Mouse (Mus musculus) embryonic facial prominence, embryonic 12.5 days (tissue): ENCODE measurements around the gene Lax1. TPM values are rescaled to one million over a fixed set of nuclear protein-coding genes. Genes with fewer than 3 reads are reported as not detected.

Source experiments
- ATAC-seq: fragments of 200-750 bp; cut with Nextera tagmentation; 2 replicates; pipeline ENCODE4 v1.8.0; 2017; ENCODE audit not compliant: insufficient number of reproducible peaks, insufficient read depth, low FRiP score, low TSS enrichment
- H3K27ac ChIP-seq: fragments of 300-500 bp; sonication (generic); 2 replicates; pipeline ENCODE4 v1.5.1; 2016; ENCODE audit warnings: mild to moderate bottlenecking
- H3K27me3 ChIP-seq: fragments of 300-500 bp; sonication (generic); 2 replicates; pipeline ENCODE4 v1.6.1; 2016; ENCODE audit warnings: mild to moderate bottlenecking, moderate library complexity
- H3K36me3 ChIP-seq: fragments of 300-500 bp; sonication (generic); 2 replicates; pipeline ENCODE4 v1.6.1; 2016; ENCODE audit warnings: mild to moderate bottlenecking
- H3K4me1 ChIP-seq: fragments of 300-500 bp; sonication (generic); 2 replicates; pipeline ENCODE4 v1.6.1; 2016
- H3K4me2 ChIP-seq: fragments of 300-500 bp; sonication (generic); replicated peaks from 2 replicates; pipeline ENCODE4 v1.6.1; 2016; ENCODE audit warnings: mild to moderate bottlenecking, moderate library complexity
- H3K4me3 ChIP-seq: fragments of 300-500 bp; sonication (generic); 2 replicates; pipeline ENCODE4 v1.5.1; 2016; ENCODE audit warnings: mild to moderate bottlenecking
- H3K9ac ChIP-seq: fragments of 300-500 bp; sonication (generic); 2 replicates; pipeline ENCODE4 v1.6.1; 2016; ENCODE audit warnings: mild to moderate bottlenecking, moderate library complexity
- H3K9me3 ChIP-seq: fragments of 300-500 bp; sonication (generic); 2 replicates; pipeline ENCODE4 v1.6.1; 2016; ENCODE audit warnings: mild to moderate bottlenecking, moderate library complexity
- WGBS: fragments of 180-500 bp; shearing (Covaris S2); methylation state at CpG from one replicate; pipeline ENCODE4 v1.1.7; 2016; 5-methylcytosine and 5-hydroxymethylcytosine counted together
- polyA plus RNA-seq: library from polyadenylated mRNA; unstranded; fragments of >200 nt; fragmentation: Nextera tagmentation; extraction: Ambion mirVana; gene quantifications from 2 replicates; pipeline ENCODE4 v1.2.1, GENCODE M21; 2016

Gene Lax1
- polyA plus RNA-seq = 0.71 and 1.3 TPM in 2 replicates

- no peaks in the 10 kb centered on the region for H3K9me3 ChIP-seq
- whole genome bisulfite sequencing = 14% methylated on average over 6 of the region's 6 CpGs
- H3K4me2 ChIP-seq = no peak within 1 kb of the TSS
- H3K4me3 ChIP-seq = no peak within 1 kb of the TSS
- peaks cover 18% of the 10 kb centered on the region for H3K4me1 ChIP-seq
- ATAC-seq = no peak
- H3K36me3 ChIP-seq = no peaks in the 10 kb centered on the region
- H3K27ac ChIP-seq = no peak within 1 kb of the TSS
- H3K27me3 ChIP-seq = no peaks in the 10 kb centered on the region
- no peak within 1 kb of the TSS for H3K9ac ChIP-seq
Observed at GRCm38 (mm10) chr1:133689897-133690296, at the start of gene Lax1. Gene Lax1, minus strand, starts transcription at chr1:133690108.

- Histone ChIP-seq H3K36me3 (peaks cover 5% of the 10 kb centered on the region), H3K4me2 (no peak overlapping the region), H3K27me3 (no peaks in the 10 kb centered on the region), H3K4me1 (peaks cover 31% of the 10 kb centered on the region), H3K4me3 (no peak overlapping the region), H3K9ac (no peak overlapping the region), H3K27ac (no peak overlapping the region), H3K9me3 (no peaks in the 10 kb centered on the region)
- 73% methylated on average over 7 of the region's 7 CpGs for WGBS
- no peak for ATAC-seq
Observed at GRCm38 (mm10) chr1:133736664-133737063, 46.8 kb upstream of the Lax1 start.

GRCm38 (mm10) chr1:133735995-133736652 lies 46.2 kb upstream of the Lax1 start:
- peak overlapping the region; percentile 42 for H3K4me3 ChIP-seq
- no peaks in the 10 kb centered on the region for H3K9me3 ChIP-seq
- ATAC-seq = peak; percentile 83
- H3K36me3 ChIP-seq = peaks cover 9% of the 10 kb centered on the region
- H3K27me3 ChIP-seq = no peaks in the 10 kb centered on the region
- H3K4me1 ChIP-seq = peaks cover 25% of the 10 kb centered on the region
- peak overlapping the region; percentile 31; the same call in 1 of the 2 replicates for H3K27ac ChIP-seq
- WGBS = 13% methylated on average over 17 of the region's 17 CpGs
- H3K4me2 ChIP-seq = peak overlapping the region; percentile 49
- H3K9ac ChIP-seq = peak overlapping the region; percentile 64

GRCm38 (mm10) chr1:133732814-133733213 lies 42.9 kb upstream of the Lax1 start:
- WGBS = 33% methylated on average over 11 of the region's 11 CpGs
- Histone ChIP-seq H3K4me3 (no peak overlapping the region), H3K36me3 (peaks cover 36% of the 10 kb centered on the region), H3K9me3 (no peaks in the 10 kb centered on the region), H3K4me2 (no peak overlapping the region), H3K9ac (no peak overlapping the region), H3K27ac (peak overlapping the region; percentile 43; the same call in 1 of the 2 replicates), H3K4me1 (peaks cover 25% of the 10 kb centered on the region), H3K27me3 (no peaks in the 10 kb centered on the region)
- ATAC-seq = no peak

- WGBS = 81% methylated on average over 7 of the region's 7 CpGs
- Histone ChIP-seq H3K27ac (no peak overlapping the region), H3K4me2 (no peak overlapping the region), H3K4me3 (no peak overlapping the region), H3K36me3 (peaks cover 51% of the 10 kb centered on the region), H3K4me1 (peaks cover 8% of the 10 kb centered on the region), H3K27me3 (no peaks in the 10 kb centered on the region), H3K9me3 (no peaks in the 10 kb centered on the region), H3K9ac (no peak overlapping the region)
- ATAC-seq = no peak
Observed at GRCm38 (mm10) chr1:133728339-133728738, 38.4 kb upstream of the Lax1 start.

GRCm38 (mm10) chr1:133720342-133720741 lies 30.4 kb upstream of the Lax1 start:
- no peak for ATAC-seq
- Histone ChIP-seq H3K9me3 (no peaks in the 10 kb centered on the region), H3K27ac (no peak overlapping the region), H3K27me3 (no peaks in the 10 kb centered on the region), H3K36me3 (peaks cover 29% of the 10 kb centered on the region; the same call in 1 of the 2 replicates), H3K9ac (no peak overlapping the region), H3K4me1 (no peaks in the 10 kb centered on the region), H3K4me2 (no peak overlapping the region), H3K4me3 (no peak overlapping the region)
- WGBS = 60% methylated on average over 7 of the region's 7 CpGs

- WGBS = 84% methylated on average over 8 of the region's 8 CpGs
- Histone ChIP-seq H3K4me3 (no peak overlapping the region), H3K9me3 (no peaks in the 10 kb centered on the region), H3K27ac (no peak overlapping the region), H3K4me2 (no peak overlapping the region), H3K4me1 (no peaks in the 10 kb centered on the region), H3K36me3 (peaks cover 38% of the 10 kb centered on the region), H3K9ac (no peak overlapping the region), H3K27me3 (no peaks in the 10 kb centered on the region)
- no peak for ATAC-seq
Observed at GRCm38 (mm10) chr1:133718786-133719185, 28.9 kb upstream of the Lax1 start.

- ATAC-seq = no peak
- H3K27ac ChIP-seq = no peak overlapping the region
- no peaks in the 10 kb centered on the region for H3K9me3 ChIP-seq
- H3K4me3 ChIP-seq = no peak overlapping the region
- peaks cover 2% of the 10 kb centered on the region; the same call in 1 of the 2 replicates for H3K4me1 ChIP-seq
- no peak overlapping the region for H3K4me2 ChIP-seq
- H3K27me3 ChIP-seq = no peaks in the 10 kb centered on the region
- WGBS = 79% methylated on average over 3 of the region's 3 CpGs
- peaks cover 38% of the 10 kb centered on the region for H3K36me3 ChIP-seq
- no peak overlapping the region for H3K9ac ChIP-seq
Observed at GRCm38 (mm10) chr1:133718296-133718695, 28.4 kb upstream of the Lax1 start.

- Histone ChIP-seq H3K4me3 (no peak overlapping the region), H3K27me3 (no peaks in the 10 kb centered on the region), H3K27ac (no peak overlapping the region), H3K4me2 (no peak overlapping the region), H3K9me3 (no peaks in the 10 kb centered on the region), H3K9ac (no peak overlapping the region), H3K4me1 (peaks cover 20% of the 10 kb centered on the region), H3K36me3 (peaks cover 38% of the 10 kb centered on the region)
- no peak for ATAC-seq
- WGBS = 26% methylated on average over 7 of the region's 7 CpGs
Observed at GRCm38 (mm10) chr1:133716464-133716863, 26.6 kb upstream of the Lax1 start.

- peaks cover 32% of the 10 kb centered on the region for H3K36me3 ChIP-seq
- WGBS = 67% methylated on average over 1 of the region's 1 CpGs
- no peaks in the 10 kb centered on the region for H3K9me3 ChIP-seq
- no peaks in the 10 kb centered on the region for H3K27me3 ChIP-seq
- no peak overlapping the region for H3K27ac ChIP-seq
- H3K4me1 ChIP-seq = peaks cover 21% of the 10 kb centered on the region
- no peak for ATAC-seq
- no peak overlapping the region for H3K4me2 ChIP-seq
- no peak overlapping the region for H3K9ac ChIP-seq
- no peak overlapping the region for H3K4me3 ChIP-seq
Observed at GRCm38 (mm10) chr1:133715191-133715590, 25.3 kb upstream of the Lax1 start.

- Histone ChIP-seq H3K9me3 (no peaks in the 10 kb centered on the region), H3K4me1 (peaks cover 28% of the 10 kb centered on the region), H3K4me3 (no peak overlapping the region), H3K4me2 (no peak overlapping the region), H3K27me3 (no peaks in the 10 kb centered on the region), H3K9ac (no peak overlapping the region), H3K36me3 (peaks cover 28% of the 10 kb centered on the region), H3K27ac (0 out of 2 replicates have a peak overlapping the region, but pooled peaks have one; percentile 46)
- 28% methylated on average over 2 of the region's 2 CpGs for WGBS
- no peak for ATAC-seq
Observed at GRCm38 (mm10) chr1:133713009-133713370, 23.1 kb upstream of the Lax1 start.

GRCm38 (mm10) chr1:133712288-133713008 lies 22.5 kb upstream of the Lax1 start:
- no peaks in the 10 kb centered on the region for H3K27me3 ChIP-seq
- H3K4me1 ChIP-seq = peaks cover 28% of the 10 kb centered on the region
- H3K4me3 ChIP-seq = no peak overlapping the region
- H3K9me3 ChIP-seq = no peaks in the 10 kb centered on the region
- H3K4me2 ChIP-seq = no peak overlapping the region
- peaks cover 29% of the 10 kb centered on the region for H3K36me3 ChIP-seq
- no peak for ATAC-seq
- H3K9ac ChIP-seq = no peak overlapping the region
- WGBS = 34% methylated on average over 12 of the region's 12 CpGs
- peak overlapping the region; percentile 46; the same call in 1 of the 2 replicates for H3K27ac ChIP-seq
